Mouse (Mus musculus): ENCODE measurements around the gene Cntn1.

Gene Cntn1

DNA sequence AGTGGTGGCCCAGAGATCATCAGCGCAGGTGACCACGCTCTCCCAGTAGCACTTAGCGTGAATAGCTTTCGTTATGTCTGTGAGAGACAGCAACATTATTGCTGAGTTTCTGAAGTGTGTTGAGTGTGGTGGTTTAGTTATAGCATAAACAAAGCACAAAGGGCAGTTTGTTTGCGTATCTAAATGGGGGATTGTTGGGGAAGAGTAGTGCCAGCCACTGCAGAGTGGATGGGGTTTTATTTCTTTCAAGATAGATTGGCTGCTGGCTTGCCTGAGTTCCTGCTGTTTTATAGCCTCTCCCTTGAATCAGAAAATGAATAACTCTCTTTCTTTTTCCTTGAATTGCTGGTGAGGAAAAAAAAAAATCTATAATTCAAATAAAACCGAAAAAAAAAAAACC is 86.1 kb downstream of the Cntn1 start:
- DNase-seq (ENCODE audit: low spot score in 2 of 2) = no peak

GRCm38 (mm10) chr15:92141972-92142371 is 91.0 kb downstream of the Cntn1 start:
- DNase-seq (ENCODE audit: low spot score in 2 of 2) = no peak

DNA sequence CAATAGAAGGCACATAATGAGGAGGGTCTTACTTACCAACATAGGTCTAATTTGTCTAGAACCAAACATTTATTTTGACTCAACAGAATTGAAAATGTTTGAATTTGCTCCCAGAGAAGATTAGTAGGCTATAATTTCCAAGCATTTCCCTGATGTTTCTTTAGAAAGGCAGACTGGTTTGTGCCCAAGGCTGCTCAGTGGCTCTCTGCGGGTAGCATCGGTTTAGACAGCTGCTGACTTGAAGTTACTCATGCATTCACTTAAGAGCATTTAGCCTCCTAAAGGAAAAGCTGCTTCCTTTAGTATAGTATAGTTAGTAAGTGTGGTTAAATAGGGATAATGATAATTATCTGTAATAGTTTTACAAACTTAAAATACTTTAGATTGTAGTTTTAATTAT is 104.0 kb downstream of the Cntn1 start:
- DNase-seq (ENCODE audit: low spot score in 2 of 2) = no peak

- no peak for DNase-seq (ENCODE audit: low spot score in 2 of 2)
These were observed 109.8 kb downstream of the Cntn1 start for GRCm38 (mm10) chr15:92160855-92161162.

DNA sequence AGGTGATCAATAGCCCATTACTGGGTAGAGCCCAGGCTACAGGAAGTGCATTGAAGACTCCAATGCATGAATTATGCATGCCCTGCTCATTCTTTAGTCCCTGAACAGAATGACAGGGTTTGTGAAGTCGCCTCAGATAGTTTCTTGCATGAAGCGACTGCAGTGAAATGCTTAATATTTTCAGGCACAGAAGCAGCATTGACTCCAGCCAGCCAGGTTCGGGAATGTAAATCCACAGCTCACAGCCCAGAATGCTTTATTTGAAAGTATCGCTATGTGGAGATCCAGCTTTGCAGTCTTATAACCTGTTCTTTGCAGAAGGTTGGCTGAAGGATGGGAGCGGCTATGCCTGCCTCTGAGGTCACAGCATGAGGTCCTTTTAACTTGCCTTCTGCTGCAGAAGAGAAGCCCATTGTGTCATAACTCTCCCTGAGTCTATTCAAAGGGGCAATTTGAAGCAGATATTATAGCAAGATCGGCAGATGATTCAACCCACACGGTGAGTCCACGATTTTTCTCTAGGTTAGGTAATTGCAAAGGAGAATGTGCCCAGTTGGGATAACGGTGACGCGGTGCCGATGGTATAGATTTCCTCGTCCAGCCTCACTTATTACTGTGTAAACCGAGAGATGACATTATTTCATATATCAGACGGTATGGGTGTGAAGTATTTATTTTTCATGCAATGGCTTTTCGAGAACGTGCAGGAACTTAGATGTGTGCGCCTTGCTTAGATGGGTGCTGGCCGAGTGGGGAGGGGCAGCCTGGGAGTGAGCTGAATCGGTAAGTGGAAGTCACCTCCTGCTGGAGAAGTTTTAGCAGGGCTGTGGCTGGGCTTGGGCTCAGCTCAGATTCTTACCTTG is 110.4 kb downstream of the Cntn1 start:
- DNase-seq (ENCODE audit: low spot score in 2 of 2) = no peak

DNA sequence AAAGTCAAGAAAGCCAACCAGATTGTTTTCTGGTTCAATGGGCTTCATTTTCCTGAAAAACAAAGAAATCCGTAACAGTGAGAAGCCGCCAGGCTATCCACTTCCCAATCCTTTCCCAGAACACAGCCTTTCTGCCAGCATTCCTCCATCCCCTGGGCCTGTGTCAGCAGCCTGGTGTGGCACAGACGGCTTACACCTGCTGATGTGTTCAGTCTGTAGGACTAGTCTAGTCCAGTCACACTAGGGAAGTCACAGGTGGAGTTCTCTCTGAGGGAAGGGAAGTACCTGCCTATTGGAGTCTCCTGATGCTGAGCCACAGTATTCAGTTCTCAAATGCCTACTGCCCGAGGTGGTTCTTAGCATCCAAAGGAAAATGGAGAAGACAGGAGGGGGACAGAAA is 111.9 kb downstream of the Cntn1 start:
- DNase-seq (ENCODE audit: low spot score in 2 of 2) = no peak

DNA sequence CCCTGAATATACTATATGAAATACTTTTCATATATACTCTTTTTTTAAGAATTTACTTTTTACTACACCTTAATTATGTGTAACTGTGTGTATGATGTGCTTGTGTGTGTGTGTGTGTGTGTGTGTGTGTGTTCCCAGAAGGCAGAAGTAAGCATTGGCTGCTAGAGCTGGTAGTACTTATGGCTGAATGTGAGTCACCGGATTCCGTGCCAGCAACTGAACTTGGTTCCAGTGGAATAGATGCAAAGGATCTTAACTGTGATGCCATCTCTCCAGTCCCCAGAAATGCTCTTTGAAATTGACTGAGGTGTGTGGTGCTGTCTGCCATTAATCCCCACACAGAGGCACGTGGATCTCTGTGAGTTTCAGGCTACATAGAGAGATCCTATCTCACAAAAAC is 113.2 kb downstream of the Cntn1 start:
- DNase-seq (ENCODE audit: low spot score in 2 of 2) = no peak

DNA sequence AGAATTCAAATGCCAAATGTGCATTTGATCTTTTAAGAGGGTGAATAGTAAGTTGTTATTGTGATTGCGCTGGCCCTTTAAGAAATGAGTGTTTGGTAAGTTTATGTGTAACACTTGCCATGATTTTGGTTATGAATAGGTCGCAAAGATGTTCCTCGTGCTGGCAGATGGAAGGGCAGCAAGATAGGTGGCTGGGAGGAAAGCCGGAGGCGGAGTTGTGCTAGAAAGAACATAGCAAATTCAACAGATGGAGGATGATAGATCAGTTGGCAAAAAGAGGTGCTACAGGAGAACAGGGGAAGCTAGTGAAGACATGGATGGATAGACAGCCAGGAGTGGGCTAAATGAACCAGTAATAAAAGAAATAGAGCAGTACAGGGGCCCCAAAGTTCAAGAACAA is 115.3 kb downstream of the Cntn1 start:
- DNase-seq (ENCODE audit: low spot score in 2 of 2) = no peak

- no peak for DNase-seq (ENCODE audit: low spot score in 2 of 2)
These were observed 124.8 kb downstream of the Cntn1 start for GRCm38 (mm10) chr15:92175739-92176138.

DNA sequence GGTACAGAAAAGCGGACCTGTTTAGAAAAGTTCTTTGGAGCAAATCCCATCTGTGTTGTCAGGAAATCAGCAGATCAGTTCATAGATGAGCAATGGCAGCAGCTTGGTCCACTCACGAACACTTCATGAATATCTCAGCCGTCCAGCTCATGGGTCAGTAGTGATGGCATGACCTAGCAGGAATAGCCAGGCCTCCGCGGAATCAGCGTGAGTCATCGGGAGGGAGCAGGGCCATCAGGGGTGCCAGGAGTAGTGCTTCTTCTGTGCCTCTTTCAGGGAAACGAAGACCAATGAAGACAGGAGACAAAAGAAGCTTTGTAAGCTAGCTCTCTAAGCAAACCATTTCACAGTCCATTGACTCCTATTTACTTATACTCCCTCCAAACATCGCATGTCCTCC is 126.4 kb downstream of the Cntn1 start:
- DNase-seq (ENCODE audit: low spot score in 2 of 2) = no peak

- no peak for DNase-seq (ENCODE audit: low spot score in 2 of 2)
These were observed 134.5 kb downstream of the Cntn1 start for GRCm38 (mm10) chr15:92185484-92185883.

GRCm38 (mm10) chr15:92190000-92190399 is 139.0 kb downstream of the Cntn1 start:
- DNase-seq (ENCODE audit: low spot score in 2 of 2) = no peak

- no peak for DNase-seq (ENCODE audit: low spot score in 2 of 2)
These were observed 149.5 kb downstream of the Cntn1 start for GRCm38 (mm10) chr15:92200326-92200985.

DNA sequence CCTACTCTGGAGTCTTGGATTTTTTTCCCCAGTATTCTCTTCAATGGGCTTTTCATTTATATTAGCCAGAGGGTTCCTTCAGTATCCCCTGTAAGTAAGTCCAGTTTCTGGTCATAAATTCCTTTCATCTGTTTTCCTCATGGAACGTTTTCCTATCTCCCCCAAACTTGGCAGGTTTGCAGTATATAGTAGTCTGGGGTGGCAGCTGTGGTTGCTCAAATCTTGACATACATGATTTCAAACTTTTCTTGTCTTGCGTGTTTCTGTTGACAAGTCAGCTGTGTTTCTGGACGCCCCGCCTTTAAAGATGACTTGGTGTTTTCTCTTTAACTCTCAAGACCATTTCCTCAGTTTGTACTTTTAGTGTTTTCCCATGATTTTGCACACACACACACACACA is 155.7 kb downstream of the Cntn1 start:
- no peak for DNase-seq (ENCODE audit: low spot score in 2 of 2)

DNA sequence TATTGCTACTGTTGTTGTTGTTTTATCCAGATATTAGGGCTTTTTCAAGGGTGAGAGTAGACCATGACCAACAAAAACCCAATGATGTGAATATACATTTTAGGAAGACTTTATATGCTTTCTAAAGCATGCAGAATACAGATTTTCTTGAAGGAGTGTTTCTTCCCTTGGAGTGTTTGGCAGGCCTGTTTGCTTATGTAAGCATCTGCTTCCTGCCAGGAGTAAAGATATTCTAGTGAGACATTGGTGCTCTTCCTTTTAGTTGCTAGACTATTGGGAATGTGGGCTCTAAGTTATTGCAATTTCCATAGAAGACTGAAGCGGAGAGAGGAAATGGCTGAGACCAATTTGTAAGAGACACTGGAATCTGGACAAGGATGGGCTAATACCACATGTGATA is 158.8 kb downstream of the Cntn1 start:
- DNase-seq (ENCODE audit: low spot score in 2 of 2) = no peak

DNA sequence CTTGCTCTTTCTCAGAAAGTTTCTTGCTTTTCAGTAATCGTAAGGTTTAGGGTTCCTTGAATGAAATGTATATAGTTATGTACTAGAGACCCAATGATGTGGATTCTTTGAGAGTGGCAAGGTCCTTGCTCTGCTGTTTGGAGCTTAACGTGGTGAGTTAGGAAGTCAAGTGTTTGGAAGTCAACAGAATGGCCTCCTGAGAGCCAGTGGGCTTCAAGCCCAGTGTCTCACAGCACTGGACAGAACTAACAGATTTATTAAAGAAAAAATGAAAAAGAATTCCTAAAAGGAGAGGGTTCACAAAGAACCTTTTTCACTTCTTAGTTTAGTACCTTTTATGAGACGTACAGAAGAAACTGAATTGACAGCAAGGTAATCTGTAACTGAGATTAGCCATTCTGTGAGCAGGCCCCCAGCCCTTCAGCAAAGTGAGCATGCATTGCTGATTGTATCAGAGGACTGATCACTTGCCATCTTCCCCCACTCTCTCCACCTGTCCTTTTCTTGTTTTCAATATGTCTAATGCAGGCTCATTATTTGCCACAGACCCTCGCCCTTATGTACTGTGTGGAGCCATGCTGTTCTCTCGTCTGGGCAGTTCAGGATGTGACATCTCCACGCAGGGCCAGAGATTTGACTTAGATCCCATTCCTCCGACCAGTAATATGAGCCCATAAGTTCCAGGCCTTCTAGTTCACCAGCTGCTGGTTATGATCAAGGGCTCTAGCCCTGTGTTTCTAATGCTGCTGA is 159.7 kb downstream of the Cntn1 start:
- no peak for DNase-seq (ENCODE audit: low spot score in 2 of 2)

DNA sequence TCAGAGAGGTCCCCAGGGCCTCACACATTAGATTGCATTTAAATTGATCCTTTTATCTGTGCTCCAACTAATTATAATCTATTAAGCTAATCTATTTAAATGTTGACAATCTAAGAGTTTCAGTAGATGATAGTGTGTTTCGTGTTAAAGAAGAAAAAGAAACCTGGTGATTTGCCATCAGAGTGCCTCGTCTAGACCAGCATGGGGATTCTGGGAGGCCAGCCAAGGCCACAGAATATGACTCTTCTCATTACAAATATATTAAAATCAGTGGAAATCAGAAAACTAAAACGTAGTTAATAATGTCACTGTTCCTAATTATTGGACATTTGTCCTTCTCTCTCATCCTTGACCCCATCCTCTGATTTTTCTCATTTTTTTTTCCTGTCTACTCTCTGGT is 164.9 kb downstream of the Cntn1 start:
- no peak for DNase-seq (ENCODE audit: low spot score in 2 of 2)

GRCm38 (mm10) chr15:92221446-92221845 is 170.5 kb downstream of the Cntn1 start:
- no peak for DNase-seq (ENCODE audit: low spot score in 2 of 2)

GRCm38 (mm10) chr15:92231386-92231785 is 180.4 kb downstream of the Cntn1 start:
- no peak for DNase-seq (ENCODE audit: low spot score in 2 of 2)

GRCm38 (mm10) chr15:92235836-92236235 is 184.9 kb downstream of the Cntn1 start:
- no peak for DNase-seq (ENCODE audit: low spot score in 2 of 2)

- DNase-seq (ENCODE audit: low spot score in 2 of 2) = no peak
These were observed 214.2 kb downstream of the Cntn1 start for GRCm38 (mm10) chr15:92264980-92265707.

DNA sequence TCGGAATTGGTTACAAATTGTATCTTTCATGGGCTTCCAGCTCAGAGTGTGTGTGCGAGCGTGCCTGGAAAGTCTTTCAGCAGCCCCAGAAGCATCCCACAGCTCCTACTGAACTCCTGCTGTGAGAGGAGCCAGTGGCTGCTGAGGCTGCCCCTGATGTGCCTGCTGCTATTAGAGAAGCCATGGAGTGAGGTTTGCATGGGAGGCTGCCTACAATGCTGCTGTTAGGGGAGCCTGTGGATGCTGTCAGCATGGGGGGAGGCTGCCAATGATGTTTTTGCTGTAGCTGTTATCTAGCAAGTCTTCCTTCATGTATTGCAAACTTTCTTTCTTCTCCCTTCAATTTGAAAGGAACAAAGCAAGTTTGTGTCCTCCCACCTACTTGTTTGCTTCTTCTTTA is 217.4 kb downstream of the Cntn1 start:
- no peak for DNase-seq (ENCODE audit: low spot score in 2 of 2)

Measured in urinary bladder, postnatal 4 days (tissue).